Mouse (Mus musculus): ENCODE measurements at regions not wholly inside any gene's neighbourhood (a gene's known extent, or its start where the extent isn't known, plus 50 kb on each side); places are given as distances from the start of the nearest gene placed in this dataset.

- WGBS = 37% methylated on average over 4 of the region's 4 CpGs
- Histone ChIP-seq H3K4me2 (replicated peaks) (no peak overlapping the region), H3K4me1 (peaks cover 22% of the 10 kb centered on the region), H3K9ac (replicated peaks) (no peak overlapping the region), H3K4me3 (no peak overlapping the region), H3K27me3 (no peaks in the 10 kb centered on the region), H3K27ac (replicated peaks) (no peak overlapping the region), H3K9me3 (no peaks in the 10 kb centered on the region), H3K36me3 (no peaks in the 10 kb centered on the region)
- ATAC-seq (replicated peaks) = peak; percentile 64
These were observed 1283.7 kb upstream of the A1bg start for GRCm38 (mm10) chr15:62206502-62206902.

DNA sequence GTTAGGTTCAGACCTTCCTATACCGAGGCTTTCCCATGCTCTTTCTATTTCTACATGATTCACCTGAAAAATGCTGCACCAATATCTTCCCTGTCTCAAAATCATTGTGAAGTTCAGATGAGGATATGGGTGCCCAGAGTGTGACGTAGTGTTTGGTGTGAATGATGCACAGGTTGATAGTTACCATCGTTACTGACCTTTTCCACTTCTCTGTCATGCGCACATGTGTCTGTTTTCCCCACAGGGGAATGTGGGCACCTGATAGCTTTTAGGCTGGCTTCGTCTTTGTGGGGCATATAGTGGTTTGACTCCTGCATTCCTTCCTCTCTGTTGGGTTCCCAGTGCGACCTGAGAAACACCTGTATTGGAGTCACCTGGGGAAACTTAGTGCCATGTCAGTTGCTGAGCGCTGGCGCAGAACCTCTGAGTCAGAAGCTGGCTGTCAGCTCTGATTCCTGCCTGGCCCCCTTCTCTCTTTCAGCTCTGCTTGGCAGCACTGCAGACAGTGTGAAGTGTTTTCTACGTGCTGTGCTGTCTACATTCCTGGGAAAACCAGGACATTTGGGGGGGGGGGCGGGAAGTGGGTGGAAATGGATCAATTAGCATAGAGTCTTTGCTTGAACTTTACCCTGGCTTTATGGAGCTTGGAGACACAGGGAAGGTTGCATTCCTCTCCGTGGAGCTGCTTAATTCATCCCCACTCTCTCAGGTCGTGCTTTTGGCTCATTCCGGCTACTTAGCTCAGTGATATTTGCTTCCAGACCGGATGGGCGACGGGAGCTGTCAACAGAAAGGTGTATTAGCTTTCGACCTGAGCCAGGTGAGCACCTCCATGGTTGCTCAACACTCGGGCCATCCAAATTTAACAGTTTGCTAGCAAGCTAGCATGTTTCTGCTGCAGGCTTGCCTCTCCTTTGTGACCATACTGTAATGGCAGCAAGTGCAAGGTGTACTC, 1281.4 kb upstream of the A1bg start:
- Histone ChIP-seq H3K27me3 (no peaks in the 10 kb centered on the region), H3K36me3 (no peaks in the 10 kb centered on the region), H3K27ac (replicated peaks) (no peak overlapping the region), H3K9me3 (no peaks in the 10 kb centered on the region), H3K4me3 (no peak overlapping the region), H3K9ac (replicated peaks) (no peak overlapping the region), H3K4me1 (peaks cover 22% of the 10 kb centered on the region), H3K4me2 (replicated peaks) (no peak overlapping the region)
- 76% methylated on average over 18 of the region's 18 CpGs for WGBS
- ATAC-seq (replicated peaks) = 0 out of 2 replicates have a peak, but pooled peaks have one; percentile 28

- Histone ChIP-seq H3K4me2 (replicated peaks) (no peak overlapping the region), H3K9ac (replicated peaks) (no peak overlapping the region), H3K9me3 (no peaks in the 10 kb centered on the region), H3K27ac (replicated peaks) (no peak overlapping the region), H3K27me3 (no peaks in the 10 kb centered on the region), H3K36me3 (no peaks in the 10 kb centered on the region), H3K4me1 (peaks cover 22% of the 10 kb centered on the region), H3K4me3 (no peak overlapping the region)
- ATAC-seq (replicated peaks) = no peak
- 89% methylated on average over 10 of the region's 10 CpGs for WGBS
These were observed 1280.1 kb upstream of the A1bg start for GRCm38 (mm10) chr15:62202781-62203375.

DNA sequence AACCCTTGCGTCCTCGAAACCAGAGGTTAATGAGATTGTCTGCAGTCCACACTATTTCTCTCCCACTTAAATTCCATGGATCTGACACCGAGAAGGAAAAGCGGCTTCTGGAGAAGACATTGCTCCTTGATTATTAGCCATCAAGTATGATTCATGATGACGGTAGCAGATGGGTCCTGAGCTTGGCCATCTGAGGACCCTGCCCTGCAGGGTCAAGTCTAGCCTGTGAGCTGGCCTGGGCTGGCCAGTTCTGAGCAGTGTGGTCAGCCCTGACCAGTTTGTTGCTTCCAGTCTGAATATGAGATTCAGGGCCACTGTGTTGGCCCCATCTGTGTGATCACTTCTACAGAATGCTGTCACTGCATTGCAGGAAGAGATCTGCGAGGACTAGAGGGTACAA, 1275.9 kb upstream of the A1bg start:
- H3K27me3 ChIP-seq = no peaks in the 10 kb centered on the region
- H3K36me3 ChIP-seq = no peaks in the 10 kb centered on the region
- no peak overlapping the region for H3K27ac ChIP-seq (replicated peaks)
- ATAC-seq (replicated peaks) = no peak
- H3K9ac ChIP-seq (replicated peaks) = no peak overlapping the region
- 94% methylated on average over 6 of the region's 6 CpGs for WGBS
- no peak overlapping the region for H3K4me3 ChIP-seq
- no peaks in the 10 kb centered on the region for H3K9me3 ChIP-seq
- no peaks in the 10 kb centered on the region for H3K4me1 ChIP-seq
- no peak overlapping the region for H3K4me2 ChIP-seq (replicated peaks)

DNA sequence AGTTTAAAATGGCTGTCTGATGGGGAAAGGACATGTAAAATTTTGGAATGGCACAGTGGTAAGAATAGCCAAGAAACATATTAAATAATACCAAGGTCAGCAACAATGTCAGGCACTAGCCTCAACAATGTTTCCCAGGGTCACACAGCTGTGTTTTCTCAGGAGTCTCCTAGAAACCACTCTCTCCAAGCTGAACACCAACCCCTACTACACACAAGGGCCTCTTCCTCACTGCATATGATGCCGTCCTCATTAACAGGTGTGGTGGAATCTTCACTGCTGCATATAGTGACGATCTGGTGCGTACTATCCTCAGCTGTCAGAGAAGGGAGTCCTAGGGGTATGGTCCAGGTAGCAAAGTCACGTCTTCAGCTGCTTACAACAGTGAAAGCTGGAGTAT, 1275.4 kb upstream of the A1bg start:
- Histone ChIP-seq H3K4me1 (no peaks in the 10 kb centered on the region), H3K27me3 (no peaks in the 10 kb centered on the region), H3K9me3 (no peaks in the 10 kb centered on the region), H3K4me2 (replicated peaks) (no peak overlapping the region), H3K27ac (replicated peaks) (no peak overlapping the region), H3K9ac (replicated peaks) (no peak overlapping the region), H3K4me3 (no peak overlapping the region), H3K36me3 (no peaks in the 10 kb centered on the region)
- 91% methylated on average over 4 of the region's 4 CpGs for WGBS
- no peak for ATAC-seq (replicated peaks)

DNA sequence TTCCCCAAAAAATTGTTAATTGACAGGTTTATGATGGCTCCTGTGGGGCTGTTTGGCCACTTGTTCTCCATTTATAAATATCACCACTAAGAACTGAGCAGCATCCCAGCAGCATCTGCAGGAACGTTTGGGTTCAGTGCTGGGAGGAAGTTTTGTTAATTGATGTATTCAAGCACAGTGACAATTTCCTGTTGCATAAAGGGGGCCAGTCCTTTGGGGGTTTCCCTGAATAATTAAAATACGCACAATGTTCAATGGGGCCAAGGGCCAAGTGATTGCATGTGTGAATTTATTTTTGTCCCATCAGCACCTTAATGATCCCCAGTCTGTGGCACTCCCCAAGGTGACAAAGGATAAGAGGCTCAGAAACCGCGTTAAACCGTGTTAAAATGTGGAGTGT, 1272.6 kb upstream of the A1bg start:
- no peak for ATAC-seq (replicated peaks)
- H3K9ac ChIP-seq (replicated peaks) = no peak overlapping the region

DNA sequence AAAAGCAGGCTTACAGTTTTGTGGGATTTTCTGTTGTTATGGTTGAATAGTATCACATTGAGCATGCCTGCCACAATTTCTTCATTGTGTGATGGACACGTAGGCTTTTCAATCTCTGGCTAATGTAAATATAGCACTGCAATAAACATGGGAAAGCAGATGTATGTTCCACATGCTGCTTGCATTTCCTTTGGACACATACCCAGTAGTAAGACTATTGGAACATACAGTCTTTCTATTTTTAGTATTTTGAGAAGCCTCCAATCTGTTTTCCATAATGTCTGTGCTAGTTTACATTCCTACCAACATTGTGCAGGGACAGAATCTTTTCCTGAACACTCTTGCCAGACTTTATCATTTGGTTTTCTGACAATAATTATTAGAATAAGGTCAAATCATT, 1269.9 kb upstream of the A1bg start:
- ATAC-seq (replicated peaks) = peak; percentile 64

More for the DNA sequence above, 1272.6 kb upstream of the A1bg start:
- Histone ChIP-seq H3K4me1 (peaks cover 3% of the 10 kb centered on the region; the same call in 1 of the 2 replicates), H3K27ac (replicated peaks) (no peak overlapping the region), H3K4me3 (no peak overlapping the region), H3K4me2 (replicated peaks) (no peak overlapping the region), H3K27me3 (no peaks in the 10 kb centered on the region), H3K36me3 (no peaks in the 10 kb centered on the region), H3K9me3 (no peaks in the 10 kb centered on the region)
- 64% methylated on average over 5 of the region's 5 CpGs for WGBS

DNA sequence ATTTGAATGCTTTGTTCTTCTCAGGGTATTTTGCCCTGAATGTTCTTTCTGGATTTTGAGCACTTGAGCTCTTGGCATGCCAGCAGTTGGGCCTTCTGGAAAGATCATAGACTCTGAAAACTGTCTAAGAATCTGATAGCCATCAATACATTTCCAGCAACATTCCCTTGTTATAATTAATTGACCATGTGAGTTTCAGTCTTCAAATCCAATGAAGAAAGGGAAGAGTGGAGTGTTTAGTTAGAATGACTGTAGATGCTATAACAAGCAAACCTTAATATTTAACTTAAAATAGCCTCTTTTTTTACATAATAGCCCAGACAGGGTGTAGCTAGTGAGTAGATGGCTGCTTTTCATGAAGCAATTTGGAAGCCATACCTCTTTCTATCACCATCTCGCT, 1268.8 kb upstream of the A1bg start:
- no peak for ATAC-seq (replicated peaks)
- peaks cover 3% of the 10 kb centered on the region; the same call in 1 of the 2 replicates for H3K4me1 ChIP-seq
- WGBS = 91% methylated on average over 1 of the region's 1 CpGs

More for the DNA sequence above, 1269.9 kb upstream of the A1bg start:
- Histone ChIP-seq H3K4me1 (peaks cover 3% of the 10 kb centered on the region; the same call in 1 of the 2 replicates), H3K27ac (replicated peaks) (no peak overlapping the region), H3K27me3 (no peaks in the 10 kb centered on the region), H3K36me3 (no peaks in the 10 kb centered on the region), H3K9me3 (no peaks in the 10 kb centered on the region), H3K4me2 (replicated peaks) (no peak overlapping the region), H3K4me3 (no peak overlapping the region), H3K9ac (replicated peaks) (no peak overlapping the region)
- 70% methylated on average over 1 of the region's 1 CpGs for WGBS

GRCm38 (mm10) chr15:62190977-62191614, 1268.3 kb upstream of the A1bg start:
- H3K36me3 ChIP-seq = no peaks in the 10 kb centered on the region
- no peak for ATAC-seq (replicated peaks)
- H3K4me2 ChIP-seq (replicated peaks) = no peak overlapping the region
- peaks cover 3% of the 10 kb centered on the region; the same call in 1 of the 2 replicates for H3K4me1 ChIP-seq
- H3K4me3 ChIP-seq = no peak overlapping the region
- no peak overlapping the region for H3K9ac ChIP-seq (replicated peaks)
- H3K27ac ChIP-seq (replicated peaks) = no peak overlapping the region
- H3K27me3 ChIP-seq = no peaks in the 10 kb centered on the region
- H3K9me3 ChIP-seq = no peaks in the 10 kb centered on the region
- WGBS = 89% methylated on average over 5 of the region's 5 CpGs

More for the DNA sequence above, 1268.8 kb upstream of the A1bg start:
- H3K27ac ChIP-seq (replicated peaks) = no peak overlapping the region
- no peak overlapping the region for H3K4me2 ChIP-seq (replicated peaks)
- H3K4me3 ChIP-seq = no peak overlapping the region
- no peaks in the 10 kb centered on the region for H3K9me3 ChIP-seq
- no peak overlapping the region for H3K9ac ChIP-seq (replicated peaks)
- no peaks in the 10 kb centered on the region for H3K36me3 ChIP-seq
- no peaks in the 10 kb centered on the region for H3K27me3 ChIP-seq

DNA sequence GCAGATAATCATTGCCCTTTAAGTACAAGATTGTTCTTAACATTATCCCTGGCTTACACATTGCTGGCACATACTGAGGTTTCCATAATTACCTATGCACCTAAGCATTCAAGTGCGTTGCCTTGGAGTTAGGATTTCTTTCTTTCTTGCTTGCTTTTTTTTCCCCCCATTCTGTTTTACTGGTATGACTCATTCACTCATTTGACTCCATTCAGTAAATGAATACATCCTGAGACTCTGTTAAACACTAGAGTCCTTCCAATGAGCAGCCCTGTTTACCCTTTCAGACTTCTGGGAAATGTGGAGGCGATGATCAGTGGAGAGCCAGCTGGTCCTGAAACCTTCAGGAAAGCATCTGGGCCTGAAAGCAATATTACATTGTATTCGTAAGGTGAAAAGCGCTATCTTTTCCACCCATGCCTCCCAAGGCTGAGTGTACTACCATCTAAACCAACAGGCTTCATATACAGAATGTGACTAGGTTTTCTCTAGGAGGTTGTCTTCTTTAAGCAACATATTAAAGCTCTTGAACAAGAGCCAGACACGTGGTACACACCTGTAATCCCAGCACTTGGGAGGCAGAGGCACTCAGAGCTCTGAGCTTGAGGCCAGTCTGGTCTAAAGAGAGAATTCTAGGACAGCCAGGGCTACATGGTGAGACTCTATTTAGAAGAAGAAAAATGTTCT, 1267.6 kb upstream of the A1bg start:
- no peaks in the 10 kb centered on the region for H3K36me3 ChIP-seq
- peaks cover 3% of the 10 kb centered on the region; the same call in 1 of the 2 replicates for H3K4me1 ChIP-seq
- ATAC-seq (replicated peaks) = no peak
- no peak overlapping the region for H3K4me3 ChIP-seq
- 62% methylated on average over 5 of the region's 5 CpGs for WGBS
- no peaks in the 10 kb centered on the region for H3K9me3 ChIP-seq
- no peak overlapping the region for H3K4me2 ChIP-seq (replicated peaks)
- no peak overlapping the region for H3K27ac ChIP-seq (replicated peaks)
- no peak overlapping the region for H3K9ac ChIP-seq (replicated peaks)
- no peaks in the 10 kb centered on the region for H3K27me3 ChIP-seq

- H3K4me1 ChIP-seq = peaks cover 3% of the 10 kb centered on the region; the same call in 1 of the 2 replicates
These were observed 1266.9 kb upstream of the A1bg start for GRCm38 (mm10) chr15:62189565-62190181.

More at GRCm38 (mm10) chr15:62189565-62190181, 1266.9 kb upstream of the A1bg start:
- H3K4me3 ChIP-seq = no peak overlapping the region
- no peak overlapping the region for H3K9ac ChIP-seq (replicated peaks)
- no peak overlapping the region for H3K27ac ChIP-seq (replicated peaks)
- H3K27me3 ChIP-seq = no peaks in the 10 kb centered on the region
- WGBS = 80% methylated on average over 14 of the region's 14 CpGs
- no peak for ATAC-seq (replicated peaks)
- H3K4me2 ChIP-seq (replicated peaks) = no peak overlapping the region
- H3K9me3 ChIP-seq = no peaks in the 10 kb centered on the region
- no peaks in the 10 kb centered on the region for H3K36me3 ChIP-seq

All from forebrain, embryonic 15.5 days (tissue).